Mouse (Mus musculus): ENCODE measurements at regions not wholly inside any gene's neighbourhood (a gene's known extent, or its start where the extent isn't known, plus 50 kb on each side); places are given as distances from the start of the nearest gene placed in this dataset.

DNA sequence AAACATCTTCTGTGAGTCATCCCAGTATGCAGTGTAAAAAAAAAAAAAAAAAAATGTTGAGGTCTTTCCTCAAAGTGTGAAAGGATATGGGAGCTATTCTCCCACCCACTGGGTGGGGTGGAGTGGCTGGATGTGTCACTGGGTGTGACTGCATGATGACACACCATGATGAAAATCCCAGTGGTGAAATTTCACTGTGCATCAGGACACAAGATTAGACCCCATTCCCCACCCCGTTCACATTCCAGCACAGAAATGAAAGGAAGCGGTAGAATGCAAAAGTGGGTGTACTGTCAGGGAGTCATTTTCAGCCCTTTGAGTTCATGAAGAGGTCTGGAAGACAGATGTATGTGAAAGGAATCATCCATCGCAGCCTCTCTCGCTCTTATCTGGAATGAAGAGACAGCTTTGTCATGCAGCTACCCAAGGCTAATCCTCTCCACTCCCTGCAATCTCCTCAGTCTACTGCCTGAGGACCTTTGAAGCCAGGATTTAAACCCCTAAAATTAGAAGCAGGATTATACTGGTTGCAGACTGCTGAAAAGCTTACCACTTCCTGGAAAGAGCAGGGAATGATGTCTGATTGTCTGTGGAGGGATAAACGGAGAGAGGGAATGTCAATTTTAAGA, 405.6 kb upstream of the Atp2b1 start:
- no peak for ATAC-seq (ENCODE audit: insufficient number of reproducible peaks, insufficient read depth, low FRiP score, low read depth)
- 19% methylated on average over 5 of the region's 5 CpGs for WGBS
- H3K4me2 ChIP-seq (ENCODE audit: low read length) = no peak overlapping the region
- H3K4me3 ChIP-seq (ENCODE audit: control insufficient read depth in 1 of 2, insufficient read depth in 1 of 2, low read depth in 1 of 2, low read length in 2 of 2) = no peak overlapping the region
- no peaks in the 10 kb centered on the region for H3K4me1 ChIP-seq (ENCODE audit: control insufficient read depth in 2 of 2, insufficient read depth in 2 of 2, low read length in 2 of 2)
- H3K36me3 ChIP-seq (ENCODE audit: control insufficient read depth, insufficient read depth, low read length) = no peaks in the 10 kb centered on the region
- no peak overlapping the region for H3K27ac ChIP-seq (replicated peaks in 1 of 2; ENCODE audit: control insufficient read depth in 1 of 2, insufficient read depth in 1 of 2, low read depth in 2 of 2, low read length in 2 of 2)
- no peaks in the 10 kb centered on the region for H3K9me3 ChIP-seq (ENCODE audit: control insufficient read depth, low read length)
- no peaks in the 10 kb centered on the region for H3K27me3 ChIP-seq (ENCODE audit: control insufficient read depth, insufficient read depth, low read length)
- H3K9ac ChIP-seq (ENCODE audit: low read length) = no peak overlapping the region

GRCm38 (mm10) chr10:98514836-98515235, 399.4 kb upstream of the Atp2b1 start:
- 85% methylated on average over 1 of the region's 1 CpGs for WGBS
- Histone ChIP-seq H3K4me3 (ENCODE audit: control insufficient read depth in 1 of 2, insufficient read depth in 1 of 2, low read depth in 1 of 2, low read length in 2 of 2) (no peak overlapping the region), H3K4me2 (ENCODE audit: low read length) (no peak overlapping the region), H3K27me3 (ENCODE audit: control insufficient read depth, insufficient read depth, low read length) (no peaks in the 10 kb centered on the region), H3K36me3 (ENCODE audit: control insufficient read depth, insufficient read depth, low read length) (no peaks in the 10 kb centered on the region), H3K9ac (ENCODE audit: low read length) (no peak overlapping the region), H3K27ac (replicated peaks in 1 of 2; ENCODE audit: control insufficient read depth in 1 of 2, insufficient read depth in 1 of 2, low read depth in 2 of 2, low read length in 2 of 2) (no peak overlapping the region), H3K9me3 (ENCODE audit: control insufficient read depth, low read length) (no peaks in the 10 kb centered on the region), H3K4me1 (ENCODE audit: control insufficient read depth in 2 of 2, insufficient read depth in 2 of 2, low read length in 2 of 2) (no peaks in the 10 kb centered on the region)
- ATAC-seq (ENCODE audit: insufficient number of reproducible peaks, insufficient read depth, low FRiP score, low read depth) = no peak

- Histone ChIP-seq H3K27me3 (ENCODE audit: control insufficient read depth, insufficient read depth, low read length) (no peaks in the 10 kb centered on the region), H3K9me3 (ENCODE audit: control insufficient read depth, low read length) (no peaks in the 10 kb centered on the region), H3K27ac (replicated peaks in 1 of 2; ENCODE audit: control insufficient read depth in 1 of 2, insufficient read depth in 1 of 2, low read depth in 2 of 2, low read length in 2 of 2) (no peak overlapping the region), H3K9ac (ENCODE audit: low read length) (no peak overlapping the region), H3K4me2 (ENCODE audit: low read length) (no peak overlapping the region), H3K4me1 (ENCODE audit: control insufficient read depth in 2 of 2, insufficient read depth in 2 of 2, low read length in 2 of 2) (no peaks in the 10 kb centered on the region), H3K36me3 (ENCODE audit: control insufficient read depth, insufficient read depth, low read length) (no peaks in the 10 kb centered on the region), H3K4me3 (ENCODE audit: control insufficient read depth in 1 of 2, insufficient read depth in 1 of 2, low read depth in 1 of 2, low read length in 2 of 2) (no peak overlapping the region)
- WGBS = 84% methylated on average over 2 of the region's 2 CpGs
- no peak for ATAC-seq (ENCODE audit: insufficient number of reproducible peaks, insufficient read depth, low FRiP score, low read depth)
Measured at GRCm38 (mm10) chr10:98517609-98518008, 396.6 kb upstream of the Atp2b1 start.

- WGBS = 78% methylated on average over 4 of the region's 4 CpGs
Measured at GRCm38 (mm10) chr10:98529565-98529964, 384.6 kb upstream of the Atp2b1 start.

DNA sequence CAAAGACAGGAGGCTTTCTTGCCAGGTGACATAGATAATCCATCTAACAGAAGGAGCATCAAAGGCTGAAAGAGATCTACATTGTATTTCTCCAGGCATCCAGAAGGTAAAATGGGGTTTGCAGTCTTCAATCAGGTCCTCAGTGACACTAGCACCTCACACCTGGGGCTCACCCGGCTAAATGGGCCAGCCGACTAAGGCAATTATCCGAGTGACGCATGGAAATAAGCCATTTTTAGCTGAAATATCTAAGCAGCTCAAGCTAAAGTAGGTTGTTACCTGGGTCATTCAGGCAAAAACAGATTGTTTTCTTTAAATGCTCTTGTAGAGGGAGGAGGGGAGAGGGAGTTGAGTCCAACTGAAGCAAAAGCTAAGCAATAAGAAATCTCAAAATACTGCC, 382.8 kb upstream of the Atp2b1 start:
- ATAC-seq (ENCODE audit: insufficient number of reproducible peaks, insufficient read depth, low FRiP score, low read depth) = no peak
- Histone ChIP-seq H3K36me3 (ENCODE audit: control insufficient read depth, insufficient read depth, low read length) (no peaks in the 10 kb centered on the region), H3K9ac (ENCODE audit: low read length) (no peak overlapping the region), H3K27ac (replicated peaks in 1 of 2; ENCODE audit: control insufficient read depth in 1 of 2, insufficient read depth in 1 of 2, low read depth in 2 of 2, low read length in 2 of 2) (no peak overlapping the region), H3K4me2 (ENCODE audit: low read length) (no peak overlapping the region), H3K27me3 (ENCODE audit: control insufficient read depth, insufficient read depth, low read length) (no peaks in the 10 kb centered on the region), H3K4me3 (ENCODE audit: control insufficient read depth in 1 of 2, insufficient read depth in 1 of 2, low read depth in 1 of 2, low read length in 2 of 2) (no peak overlapping the region), H3K4me1 (ENCODE audit: control insufficient read depth in 2 of 2, insufficient read depth in 2 of 2, low read length in 2 of 2) (no peaks in the 10 kb centered on the region), H3K9me3 (ENCODE audit: control insufficient read depth, low read length) (0 out of 2 replicates have a peak, but pooled peaks cover under 1% of the 10 kb centered on the region)
- 95% methylated on average over 4 of the region's 4 CpGs for WGBS

More at GRCm38 (mm10) chr10:98529565-98529964, 384.6 kb upstream of the Atp2b1 start:
- H3K9ac ChIP-seq (ENCODE audit: low read length) = no peak overlapping the region
- 0 out of 2 replicates have a peak, but pooled peaks cover 3% of the 10 kb centered on the region for H3K9me3 ChIP-seq (ENCODE audit: control insufficient read depth, low read length)
- H3K27me3 ChIP-seq (ENCODE audit: control insufficient read depth, insufficient read depth, low read length) = no peaks in the 10 kb centered on the region
- no peak overlapping the region for H3K4me2 ChIP-seq (ENCODE audit: low read length)
- ATAC-seq (ENCODE audit: insufficient number of reproducible peaks, insufficient read depth, low FRiP score, low read depth) = no peak
- H3K36me3 ChIP-seq (ENCODE audit: control insufficient read depth, insufficient read depth, low read length) = no peaks in the 10 kb centered on the region
- H3K4me3 ChIP-seq (ENCODE audit: control insufficient read depth in 1 of 2, insufficient read depth in 1 of 2, low read depth in 1 of 2, low read length in 2 of 2) = no peak overlapping the region
- H3K27ac ChIP-seq (replicated peaks in 1 of 2; ENCODE audit: control insufficient read depth in 1 of 2, insufficient read depth in 1 of 2, low read depth in 2 of 2, low read length in 2 of 2) = no peak overlapping the region
- no peaks in the 10 kb centered on the region for H3K4me1 ChIP-seq (ENCODE audit: control insufficient read depth in 2 of 2, insufficient read depth in 2 of 2, low read length in 2 of 2)

GRCm38 (mm10) chr10:98538706-98539105, 375.5 kb upstream of the Atp2b1 start:
- Histone ChIP-seq H3K36me3 (ENCODE audit: control insufficient read depth, insufficient read depth, low read length) (no peaks in the 10 kb centered on the region), H3K4me2 (ENCODE audit: low read length) (no peak overlapping the region), H3K9ac (ENCODE audit: low read length) (no peak overlapping the region), H3K27me3 (ENCODE audit: control insufficient read depth, insufficient read depth, low read length) (no peaks in the 10 kb centered on the region), H3K4me1 (ENCODE audit: control insufficient read depth in 2 of 2, insufficient read depth in 2 of 2, low read length in 2 of 2) (peaks cover 0 to 1% of the 10 kb centered on the region in 2 experiments; a peak in 1 of 4 replicates), H3K27ac (replicated peaks in 1 of 2; ENCODE audit: control insufficient read depth in 1 of 2, insufficient read depth in 1 of 2, low read depth in 2 of 2, low read length in 2 of 2) (no peak overlapping the region), H3K4me3 (ENCODE audit: control insufficient read depth in 1 of 2, insufficient read depth in 1 of 2, low read depth in 1 of 2, low read length in 2 of 2) (no peak overlapping the region), H3K9me3 (ENCODE audit: control insufficient read depth, low read length) (no peaks in the 10 kb centered on the region)
- ATAC-seq (ENCODE audit: insufficient number of reproducible peaks, insufficient read depth, low FRiP score, low read depth) = no peak
- WGBS = 82% methylated on average over 1 of the region's 1 CpGs

DNA sequence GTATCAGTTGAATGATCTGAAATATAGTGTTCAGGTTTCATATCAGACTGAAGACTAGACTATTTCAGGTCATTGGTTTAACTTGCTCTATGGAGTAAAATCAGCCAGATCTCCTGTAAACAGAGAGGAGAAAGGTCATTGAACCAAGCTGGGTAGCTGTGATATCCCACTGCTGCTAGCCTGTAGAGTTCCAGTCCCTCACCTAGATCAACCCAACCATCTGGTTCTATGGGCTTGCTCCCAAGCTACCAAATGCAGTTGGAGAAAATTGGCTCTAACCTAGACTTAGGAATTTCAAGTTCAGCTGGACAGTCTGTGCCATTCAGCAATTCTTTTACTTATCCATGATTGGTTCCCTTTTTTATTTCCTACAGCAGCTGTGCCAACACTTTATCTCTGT, 373.1 kb upstream of the Atp2b1 start:
- no peaks in the 10 kb centered on the region for H3K9me3 ChIP-seq (ENCODE audit: control insufficient read depth, low read length)
- no peaks in the 10 kb centered on the region for H3K27me3 ChIP-seq (ENCODE audit: control insufficient read depth, insufficient read depth, low read length)
- H3K9ac ChIP-seq (ENCODE audit: low read length) = no peak overlapping the region
- H3K4me3 ChIP-seq (ENCODE audit: control insufficient read depth in 1 of 2, insufficient read depth in 1 of 2, low read depth in 1 of 2, low read length in 2 of 2) = no peak overlapping the region
- peaks cover 2 to 6% of the 10 kb centered on the region in 2 experiments; a peak in 3 of 4 replicates for H3K4me1 ChIP-seq (ENCODE audit: control insufficient read depth in 2 of 2, insufficient read depth in 2 of 2, low read length in 2 of 2)
- no peak for ATAC-seq (ENCODE audit: insufficient number of reproducible peaks, insufficient read depth, low FRiP score, low read depth)
- no peak overlapping the region for H3K27ac ChIP-seq (replicated peaks in 1 of 2; ENCODE audit: control insufficient read depth in 1 of 2, insufficient read depth in 1 of 2, low read depth in 2 of 2, low read length in 2 of 2)
- H3K4me2 ChIP-seq (ENCODE audit: low read length) = no peak overlapping the region
- H3K36me3 ChIP-seq (ENCODE audit: control insufficient read depth, insufficient read depth, low read length) = no peaks in the 10 kb centered on the region

GRCm38 (mm10) chr10:98542072-98542471, 372.1 kb upstream of the Atp2b1 start:
- no peaks in the 10 kb centered on the region for H3K27me3 ChIP-seq (ENCODE audit: control insufficient read depth, insufficient read depth, low read length)
- no peak overlapping the region for H3K4me2 ChIP-seq (ENCODE audit: low read length)
- H3K4me3 ChIP-seq (ENCODE audit: control insufficient read depth in 1 of 2, insufficient read depth in 1 of 2, low read depth in 1 of 2, low read length in 2 of 2) = no peak overlapping the region
- H3K9me3 ChIP-seq (ENCODE audit: control insufficient read depth, low read length) = no peaks in the 10 kb centered on the region
- H3K9ac ChIP-seq (ENCODE audit: low read length) = no peak overlapping the region
- H3K4me1 ChIP-seq (ENCODE audit: control insufficient read depth in 2 of 2, insufficient read depth in 2 of 2, low read length in 2 of 2) = peaks cover 2 to 6% of the 10 kb centered on the region in 2 experiments; a peak in 3 of 4 replicates
- no peak for ATAC-seq (ENCODE audit: insufficient number of reproducible peaks, insufficient read depth, low FRiP score, low read depth)
- no peak overlapping the region for H3K27ac ChIP-seq (replicated peaks in 1 of 2; ENCODE audit: control insufficient read depth in 1 of 2, insufficient read depth in 1 of 2, low read depth in 2 of 2, low read length in 2 of 2)
- 84% methylated on average over 2 of the region's 2 CpGs for WGBS
- no peaks in the 10 kb centered on the region for H3K36me3 ChIP-seq (ENCODE audit: control insufficient read depth, insufficient read depth, low read length)
